Mouse (Mus musculus) liver, embryonic 14.5 days (tissue): ENCODE measurements around the gene Csnk2a2.

Experiments used
- CTCF ChIP-seq: IDR thresholded peaks from 2 replicates; pipeline ENCODE4 v1.5.1; 2016; ENCODE audit warnings: antibody characterized with exemption, low read depth, control low read depth
- EP300 ChIP-seq: IDR thresholded peaks from 2 replicates; pipeline ENCODE4 v1.6.1; 2016; ENCODE audit warnings: antibody characterized with exemption, low read depth

GRCm38 (mm10) chr8:95500436-95500835, 10.6 kb upstream of the Csnk2a2 start:
- TF ChIP-seq CTCF (no peak), EP300 (no peak)
